Mouse (Mus musculus): ENCODE data around the gene Dand5. TPM values are rescaled to one million over a fixed set of nuclear protein-coding genes. Genes with fewer than 3 reads are reported as not detected.

Gene Dand5
- polyA plus RNA-seq, 1 experiment, result 6.7 TPM

DNA sequence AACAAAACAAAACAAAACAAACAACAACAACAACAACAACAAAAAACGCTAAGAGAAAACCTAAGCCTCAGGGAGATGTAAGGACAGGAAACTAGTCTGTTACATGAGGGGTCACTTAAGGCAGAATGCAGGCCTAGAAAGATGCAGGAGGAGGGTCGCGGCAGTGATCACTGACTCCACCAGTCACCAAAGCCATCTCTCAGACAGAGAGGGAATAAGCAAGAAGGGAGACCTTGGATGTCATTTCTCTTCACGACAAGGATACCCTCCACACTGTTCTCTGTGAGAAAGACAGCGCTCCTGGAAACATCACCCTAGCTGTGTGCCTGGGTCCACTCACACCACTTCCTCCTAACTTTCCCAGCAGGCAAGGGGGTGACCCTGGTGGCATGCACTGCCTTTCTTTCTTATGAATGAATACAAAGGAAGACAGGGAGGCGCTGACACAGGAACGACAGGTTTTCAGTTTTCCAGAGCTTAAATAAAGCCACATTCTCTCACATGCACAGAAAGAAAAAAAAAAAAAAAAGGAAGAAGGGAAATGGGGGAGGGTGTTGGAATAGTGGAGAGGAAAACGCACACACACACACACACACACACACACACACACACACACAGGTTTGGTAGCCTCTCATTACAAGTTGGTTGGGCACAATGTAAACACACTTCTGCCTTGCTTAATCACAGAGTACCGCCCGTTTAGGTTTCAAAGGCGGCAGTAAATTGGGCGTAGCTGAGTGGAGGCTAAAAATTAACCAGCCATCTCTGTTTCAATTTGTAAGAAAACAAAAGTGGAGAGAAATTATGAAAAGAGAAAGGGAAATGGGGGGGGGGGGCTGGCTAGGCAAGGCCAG, 52.3 kb downstream of the Dand5 start:
- Histone ChIP-seq H3K36me3 (ENCODE audit: control insufficient read depth, insufficient read depth) (peaks cover 10% of the 10 kb centered on the region), H3K4me2 (ENCODE audit: low read depth) (no peak overlapping the region), H3K27me3 (ENCODE audit: control insufficient read depth, insufficient read depth, insufficient read length) (no peaks in the 10 kb centered on the region), H3K79me2 (ENCODE audit: control insufficient read depth, insufficient read depth) (peaks cover 45% of the 10 kb centered on the region), H3ac (ENCODE audit: control insufficient read depth, insufficient read length) (no peak overlapping the region), H3K4me3 (no peak overlapping the region)
- no peak for TF ChIP-seq POLR2A (IDR thresholded peaks at IDR 0.05; ENCODE audit: insufficient read length, low read depth)
- TF ChIP-seq CEBPB (IDR thresholded peaks at IDR 0.05; ENCODE audit: insufficient read depth, poor library complexity, severe bottlenecking), result no peak
- no peak for TF ChIP-seq SRF (IDR thresholded peaks at IDR 0.05; ENCODE audit: control insufficient read depth, insufficient read length, low read depth)
- TF ChIP-seq USF1 (IDR thresholded peaks at IDR 0.05; ENCODE audit: low read depth), result no peak
- TF ChIP-seq MYOG (IDR thresholded peaks at IDR 0.05; ENCODE audit: control insufficient read depth in 1 of 3, insufficient read depth in 1 of 3, insufficient read length in 2 of 3, low read depth in 2 of 3), result no peak
- no peak for TF ChIP-seq REST (IDR thresholded peaks at IDR 0.05; ENCODE audit: insufficient read depth, insufficient read length)
- TF ChIP-seq TCF12 (IDR thresholded peaks at IDR 0.05; ENCODE audit: insufficient read depth, poor library complexity, severe bottlenecking), result no peak
- no peak for TF ChIP-seq MAX (IDR thresholded peaks at IDR 0.05; ENCODE audit: low read depth)
- TF ChIP-seq TCF3 (IDR thresholded peaks at IDR 0.05; ENCODE audit: insufficient read length, low read depth), result no peak
- TF ChIP-seq E2F4 (IDR thresholded peaks at IDR 0.05; ENCODE audit: insufficient read depth), result no peak
- TF ChIP-seq POLR2AphosphoS2 (IDR thresholded peaks at IDR 0.05; ENCODE audit: insufficient read length, low read depth), result no peak
- no peak for TF ChIP-seq MYOD1 (IDR thresholded peaks at IDR 0.05; ENCODE audit: control insufficient read depth in 1 of 3, insufficient read length in 2 of 3, low read depth in 2 of 3)

- H3K27me3 ChIP-seq (ENCODE audit: control insufficient read depth, insufficient read depth, insufficient read length), result no peaks in the 10 kb centered on the region
- TF ChIP-seq USF1 (IDR thresholded peaks at IDR 0.05; ENCODE audit: low read depth), result no peak
- TF ChIP-seq POLR2A (IDR thresholded peaks at IDR 0.05; ENCODE audit: insufficient read length, low read depth), result no peak
- no peak for TF ChIP-seq TCF12 (IDR thresholded peaks at IDR 0.05; ENCODE audit: insufficient read depth, poor library complexity, severe bottlenecking)
- TF ChIP-seq CEBPB (IDR thresholded peaks at IDR 0.05; ENCODE audit: insufficient read depth, poor library complexity, severe bottlenecking), result no peak
- TF ChIP-seq SRF (IDR thresholded peaks at IDR 0.05; ENCODE audit: control insufficient read depth, insufficient read length, low read depth), result no peak
- no peak for TF ChIP-seq E2F4 (IDR thresholded peaks at IDR 0.05; ENCODE audit: insufficient read depth)
- no peak for TF ChIP-seq MAX (IDR thresholded peaks at IDR 0.05; ENCODE audit: low read depth)
- TF ChIP-seq MYOG (IDR thresholded peaks at IDR 0.05; ENCODE audit: control insufficient read depth in 1 of 3, insufficient read depth in 1 of 3, insufficient read length in 2 of 3, low read depth in 2 of 3), result no peak
- no peak for TF ChIP-seq MYOD1 (IDR thresholded peaks at IDR 0.05; ENCODE audit: control insufficient read depth in 1 of 3, insufficient read length in 2 of 3, low read depth in 2 of 3)
- no peak for TF ChIP-seq REST (IDR thresholded peaks at IDR 0.05; ENCODE audit: insufficient read depth, insufficient read length)
- TF ChIP-seq POLR2AphosphoS2 (IDR thresholded peaks at IDR 0.05; ENCODE audit: insufficient read length, low read depth), result no peak
- no peak for TF ChIP-seq TCF3 (IDR thresholded peaks at IDR 0.05; ENCODE audit: insufficient read length, low read depth)
- H3K4me2 ChIP-seq (ENCODE audit: low read depth), result no peak overlapping the region
- no peak overlapping the region for H3K4me3 ChIP-seq
- peaks cover 49% of the 10 kb centered on the region for H3K79me2 ChIP-seq (ENCODE audit: control insufficient read depth, insufficient read depth)
- peaks cover 10% of the 10 kb centered on the region for H3K36me3 ChIP-seq (ENCODE audit: control insufficient read depth, insufficient read depth)
- no peak overlapping the region for H3ac ChIP-seq (ENCODE audit: control insufficient read depth, insufficient read length)
Observed at GRCm38 (mm10) chr8:84769324-84769723, 53.3 kb downstream of the Dand5 start.

GRCm38 (mm10) chr8:84768343-84769095, 54.1 kb downstream of the Dand5 start:
- no peak overlapping the region for H3K4me3 ChIP-seq
- H3K36me3 ChIP-seq (ENCODE audit: control insufficient read depth, insufficient read depth), result peaks cover 10% of the 10 kb centered on the region

DNA sequence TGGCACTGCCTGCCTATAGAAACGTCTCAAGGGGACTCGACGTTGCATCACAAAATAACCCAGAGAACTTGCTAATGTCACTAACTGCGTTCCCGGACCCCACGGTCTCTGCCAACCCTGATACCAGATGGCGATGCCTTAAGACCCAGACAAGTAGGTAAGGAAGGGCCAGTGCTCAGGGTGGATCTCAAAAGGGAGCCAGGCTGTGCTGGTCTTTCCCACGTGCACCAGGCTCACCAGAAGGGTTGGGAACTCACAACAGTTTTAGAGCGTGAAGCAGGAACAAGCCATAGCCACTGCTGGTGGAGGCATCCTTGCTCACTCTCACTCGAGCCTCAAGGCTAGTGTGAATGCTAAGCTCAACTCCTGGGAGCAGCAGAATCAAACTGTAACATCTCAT, 55.4 kb downstream of the Dand5 start:
- TF ChIP-seq SRF (IDR thresholded peaks at IDR 0.05; ENCODE audit: control insufficient read depth, insufficient read length, low read depth), result no peak
- no peak for TF ChIP-seq REST (IDR thresholded peaks at IDR 0.05; ENCODE audit: insufficient read depth, insufficient read length)
- no peak for TF ChIP-seq MYOD1 (IDR thresholded peaks at IDR 0.05; ENCODE audit: control insufficient read depth in 1 of 3, insufficient read length in 2 of 3, low read depth in 2 of 3)
- no peak for TF ChIP-seq POLR2AphosphoS2 (IDR thresholded peaks at IDR 0.05; ENCODE audit: insufficient read length, low read depth)
- no peak for TF ChIP-seq MYOG (IDR thresholded peaks at IDR 0.05; ENCODE audit: control insufficient read depth in 1 of 3, insufficient read depth in 1 of 3, insufficient read length in 2 of 3, low read depth in 2 of 3)
- no peak for TF ChIP-seq POLR2A (IDR thresholded peaks at IDR 0.05; ENCODE audit: insufficient read length, low read depth)
- TF ChIP-seq E2F4 (IDR thresholded peaks at IDR 0.05; ENCODE audit: insufficient read depth), result no peak
- no peak for TF ChIP-seq TCF12 (IDR thresholded peaks at IDR 0.05; ENCODE audit: insufficient read depth, poor library complexity, severe bottlenecking)
- no peak for TF ChIP-seq MAX (IDR thresholded peaks at IDR 0.05; ENCODE audit: low read depth)
- no peak for TF ChIP-seq USF1 (IDR thresholded peaks at IDR 0.05; ENCODE audit: low read depth)
- no peak for TF ChIP-seq TCF3 (IDR thresholded peaks at IDR 0.05; ENCODE audit: insufficient read length, low read depth)
- TF ChIP-seq CEBPB (IDR thresholded peaks at IDR 0.05; ENCODE audit: insufficient read depth, poor library complexity, severe bottlenecking), result no peak
- Histone ChIP-seq H3ac (ENCODE audit: control insufficient read depth, insufficient read length) (no peak overlapping the region), H3K4me2 (ENCODE audit: low read depth) (no peak overlapping the region), H3K79me2 (ENCODE audit: control insufficient read depth, insufficient read depth) (peaks cover 36% of the 10 kb centered on the region), H3K27me3 (ENCODE audit: control insufficient read depth, insufficient read depth, insufficient read length) (no peaks in the 10 kb centered on the region), H3K4me3 (no peak overlapping the region), H3K36me3 (ENCODE audit: control insufficient read depth, insufficient read depth) (peaks cover 10% of the 10 kb centered on the region)

More at GRCm38 (mm10) chr8:84768343-84769095, 54.1 kb downstream of the Dand5 start:
- no peaks in the 10 kb centered on the region for H3K27me3 ChIP-seq (ENCODE audit: control insufficient read depth, insufficient read depth, insufficient read length)
- no peak overlapping the region for H3K4me2 ChIP-seq (ENCODE audit: low read depth)
- H3ac ChIP-seq (ENCODE audit: control insufficient read depth, insufficient read length), result no peak overlapping the region
- peaks cover 42% of the 10 kb centered on the region for H3K79me2 ChIP-seq (ENCODE audit: control insufficient read depth, insufficient read depth)
- no peak for TF ChIP-seq CEBPB (IDR thresholded peaks at IDR 0.05; ENCODE audit: insufficient read depth, poor library complexity, severe bottlenecking)
- no peak for TF ChIP-seq POLR2A (IDR thresholded peaks at IDR 0.05; ENCODE audit: insufficient read length, low read depth)
- no peak for TF ChIP-seq USF1 (IDR thresholded peaks at IDR 0.05; ENCODE audit: low read depth)
- TF ChIP-seq POLR2AphosphoS2 (IDR thresholded peaks at IDR 0.05; ENCODE audit: insufficient read length, low read depth), result no peak
- TF ChIP-seq MAX (IDR thresholded peaks at IDR 0.05; ENCODE audit: low read depth), result no peak
- TF ChIP-seq MYOD1 (IDR thresholded peaks at IDR 0.05; ENCODE audit: control insufficient read depth in 1 of 3, insufficient read length in 2 of 3, low read depth in 2 of 3), result no peak
- TF ChIP-seq REST (IDR thresholded peaks at IDR 0.05; ENCODE audit: insufficient read depth, insufficient read length), result no peak
- no peak for TF ChIP-seq SRF (IDR thresholded peaks at IDR 0.05; ENCODE audit: control insufficient read depth, insufficient read length, low read depth)
- TF ChIP-seq TCF12 (IDR thresholded peaks at IDR 0.05; ENCODE audit: insufficient read depth, poor library complexity, severe bottlenecking), result no peak
- TF ChIP-seq MYOG (IDR thresholded peaks at IDR 0.05; ENCODE audit: control insufficient read depth in 1 of 3, insufficient read depth in 1 of 3, insufficient read length in 2 of 3, low read depth in 2 of 3), result no peak
